13 mouse cellular contexts compared by ENCODE assay signal in genomic region chr2:33643721-33644713, GRCm38 (mm10). TPM values are rescaled to one million over a fixed set of nuclear protein-coding genes. Genes with fewer than 3 reads are reported as not detected.
DNase-seq lines count a peak whose midpoint lies in the region; ATAC-seq and TF ChIP-seq lines count a peak whose summit lies in the region.
"Had no signal": no experiment of that assay in that cellular context is flagged by ENCODE, and none has a peak within 500 bp of the region (broad histone marks: within the 10 kb centered on the region; RNA-seq: fewer than 3 reads in every experiment).

No protein-coding gene starts in this region.

- H3K27ac ChIP-seq in midbrain, embryonic 10.5 days (replicated peaks), result peak overlapping the region; percentile 82; the same call in 1 of the 2 replicates
- no peak overlapping the region for H3K27ac ChIP-seq in midbrain, postnatal 0 days (ENCODE audit: low read depth, low read length)
- H3K27ac ChIP-seq in hindbrain, embryonic 14.5 days, result peak overlapping the region; percentile 21; the same call in 1 of the 2 replicates
- no peak overlapping the region for H3K27ac ChIP-seq in midbrain, embryonic 11.5 days (ENCODE audit: low read depth, low read length)
- H3K27ac ChIP-seq in neural tube, embryonic 14.5 days (ENCODE audit: low read depth, low read length), result peak overlapping the region; percentile 40; the same call in 1 of the 2 replicates
- no peak overlapping the region for H3K27ac ChIP-seq in heart, embryonic 11.5 days (ENCODE audit: low read depth, low read length)
- H3K27ac ChIP-seq: intestine, embryonic 15.5 days; liver, embryonic 12.5 days had no signal

- peak; percentile 47 for DNase-seq in midbrain, embryonic 10.5 days (ENCODE audit: low spot score)
- no peak for DNase-seq in midbrain, postnatal 0 days (ENCODE audit: low spot score)
- DNase-seq in hindbrain, embryonic 14.5 days (ENCODE audit: low spot score), result no peak
- peak; percentile 95 for DNase-seq in midbrain, embryonic 11.5 days (ENCODE audit: low spot score, missing footprints)
- DNase-seq in ovary, postnatal 36 days (ENCODE audit: low spot score), result no peak
- DNase-seq in lung, postnatal 4 days, result no peak

- H3K4me1 ChIP-seq in midbrain, embryonic 10.5 days, result peaks cover 94% of the 10 kb centered on the region
- no peaks in the 10 kb centered on the region for H3K4me1 ChIP-seq in midbrain, postnatal 0 days (ENCODE audit: insufficient read depth, low read length)
- H3K4me1 ChIP-seq in hindbrain, embryonic 14.5 days (replicated peaks; ENCODE audit: control insufficient read depth, insufficient read depth, low read length), result no peaks in the 10 kb centered on the region
- peaks cover 20% of the 10 kb centered on the region for H3K4me1 ChIP-seq in midbrain, embryonic 11.5 days (ENCODE audit: control insufficient read depth, insufficient read depth, low read length)
- no peaks in the 10 kb centered on the region for H3K4me1 ChIP-seq in neural tube, embryonic 14.5 days (ENCODE audit: control insufficient read depth, insufficient read depth, low read length)
- peaks cover 13% of the 10 kb centered on the region for H3K4me1 ChIP-seq in heart, embryonic 11.5 days (ENCODE audit: control insufficient read depth, insufficient read depth, low read length)

- TF ChIP-seq CTCF in midbrain, postnatal 0 days (IDR thresholded peaks at IDR 0.05), result no peak

- H3K27me3 ChIP-seq in midbrain, embryonic 10.5 days (ENCODE audit: low read depth, poor library complexity, severe bottlenecking), result peaks cover 100% of the 10 kb centered on the region
- H3K27me3 ChIP-seq in midbrain, postnatal 0 days (ENCODE audit: insufficient read depth, low read length), result peaks cover 84% of the 10 kb centered on the region
- peaks cover 89% of the 10 kb centered on the region for H3K27me3 ChIP-seq in hindbrain, embryonic 14.5 days (ENCODE audit: control insufficient read depth, insufficient read depth, low read length)
- H3K27me3 ChIP-seq in midbrain, embryonic 11.5 days (ENCODE audit: control insufficient read depth, insufficient read depth, low read length), result peaks cover 98% of the 10 kb centered on the region
- peaks cover 29% of the 10 kb centered on the region for H3K27me3 ChIP-seq in neural tube, embryonic 14.5 days (ENCODE audit: control insufficient read depth, insufficient read depth, low read length)
- H3K27me3 ChIP-seq in heart, embryonic 11.5 days (ENCODE audit: control insufficient read depth, insufficient read depth, low read length), result peaks cover 92% of the 10 kb centered on the region

- no peak for ATAC-seq in midbrain, postnatal 0 days (ENCODE audit: low FRiP score)
- ATAC-seq in hindbrain, embryonic 14.5 days (ENCODE audit: low FRiP score), result no peak
- no peak for ATAC-seq in midbrain, embryonic 11.5 days (ENCODE audit: low FRiP score)
- ATAC-seq in neural tube, embryonic 14.5 days (ENCODE audit: low read depth), result no peak
- no peak for ATAC-seq in heart, embryonic 11.5 days (replicated peaks; ENCODE audit: insufficient number of reproducible peaks, low FRiP score, low TSS enrichment)
- ATAC-seq: liver, embryonic 12.5 days had no signal

- H3K36me3 ChIP-seq in midbrain, embryonic 10.5 days, result peaks cover 6% of the 10 kb centered on the region; the same call in 1 of the 2 replicates
- H3K36me3 ChIP-seq in midbrain, postnatal 0 days (ENCODE audit: insufficient read depth, low read length), result no peaks in the 10 kb centered on the region
- no peaks in the 10 kb centered on the region for H3K36me3 ChIP-seq in hindbrain, embryonic 14.5 days (replicated peaks; ENCODE audit: control insufficient read depth, insufficient read depth)
- H3K36me3 ChIP-seq in midbrain, embryonic 11.5 days (ENCODE audit: control insufficient read depth, insufficient read depth, low read length), result no peaks in the 10 kb centered on the region
- H3K36me3 ChIP-seq in neural tube, embryonic 14.5 days (ENCODE audit: control insufficient read depth, insufficient read depth, low read length), result no peaks in the 10 kb centered on the region
- no peaks in the 10 kb centered on the region for H3K36me3 ChIP-seq in heart, embryonic 11.5 days (ENCODE audit: control insufficient read depth, insufficient read depth, low read length)
- H3K36me3 ChIP-seq: G1E; intestine, embryonic 15.5 days; liver, embryonic 12.5 days had no signal

- H3K9ac ChIP-seq in midbrain, postnatal 0 days (replicated peaks; ENCODE audit: low read length, poor library complexity, severe bottlenecking), result no peak overlapping the region
- peak overlapping the region; percentile 46 for H3K9ac ChIP-seq in hindbrain, embryonic 14.5 days
- no peak overlapping the region; the same call in 1 of the 2 replicates for H3K9ac ChIP-seq in midbrain, embryonic 11.5 days (ENCODE audit: low read length)
- peak overlapping the region; percentile 80 for H3K9ac ChIP-seq in neural tube, embryonic 14.5 days (replicated peaks; ENCODE audit: low read depth, low read length)
- H3K9ac ChIP-seq in heart, embryonic 11.5 days (ENCODE audit: low read depth, low read length), result no peak overlapping the region
- H3K9ac ChIP-seq: intestine, embryonic 15.5 days; liver, embryonic 12.5 days had no signal

- 13% methylated on average over 50 of the region's 50 CpGs for WGBS in midbrain, embryonic 10.5 days
- WGBS in midbrain, postnatal 0 days, result 15% methylated on average over 50 of the region's 50 CpGs
- whole genome bisulfite sequencing in hindbrain, embryonic 14.5 days, result 9% methylated on average over 50 of the region's 50 CpGs
- WGBS in midbrain, embryonic 11.5 days, result 12% methylated on average over 50 of the region's 50 CpGs
- WGBS in neural tube, embryonic 14.5 days, result 7% methylated on average over 50 of the region's 50 CpGs
- 5% methylated on average over 50 of the region's 50 CpGs for WGBS in heart, embryonic 11.5 days (ENCODE audit: insufficient replicate concordance)

- peak overlapping the region; percentile 55 for H3K4me3 ChIP-seq in midbrain, embryonic 10.5 days
- no peak overlapping the region for H3K4me3 ChIP-seq in midbrain, postnatal 0 days (ENCODE audit: low read depth, low read length)
- H3K4me3 ChIP-seq in hindbrain, embryonic 14.5 days (replicated peaks; ENCODE audit: low read length), result peak overlapping the region; percentile 30
- peak overlapping the region; percentile 6; the same call in 1 of the 2 replicates for H3K4me3 ChIP-seq in midbrain, embryonic 11.5 days (ENCODE audit: low read depth, low read length)
- H3K4me3 ChIP-seq in neural tube, embryonic 14.5 days (ENCODE audit: low read depth, low read length), result peak overlapping the region; percentile 50
- H3K4me3 ChIP-seq in heart, embryonic 11.5 days (ENCODE audit: low read depth, low read length), result no peak overlapping the region
- H3K4me3 ChIP-seq: liver, embryonic 12.5 days had no signal

- no peaks in the 10 kb centered on the region for H3K9me3 ChIP-seq in midbrain, embryonic 10.5 days (replicated peaks)
- H3K9me3 ChIP-seq in midbrain, postnatal 0 days (ENCODE audit: low read length), result no peaks in the 10 kb centered on the region
- H3K9me3 ChIP-seq in hindbrain, embryonic 14.5 days (ENCODE audit: control insufficient read depth, low read length), result no peaks in the 10 kb centered on the region
- H3K9me3 ChIP-seq in midbrain, embryonic 11.5 days (ENCODE audit: control insufficient read depth, low read length), result no peaks in the 10 kb centered on the region
- no peaks in the 10 kb centered on the region for H3K9me3 ChIP-seq in neural tube, embryonic 14.5 days (ENCODE audit: control insufficient read depth, low read length)
- H3K9me3 ChIP-seq in heart, embryonic 11.5 days (replicated peaks; ENCODE audit: control insufficient read depth, low read length), result no peaks in the 10 kb centered on the region
- H3K9me3 ChIP-seq: intestine, embryonic 15.5 days; liver, embryonic 12.5 days had no signal

- no peak overlapping the region for H3K4me2 ChIP-seq in midbrain, postnatal 0 days (ENCODE audit: low read depth, low read length, poor library complexity, severe bottlenecking)
- peak overlapping the region; percentile 52 for H3K4me2 ChIP-seq in hindbrain, embryonic 14.5 days (replicated peaks)
- H3K4me2 ChIP-seq in midbrain, embryonic 11.5 days, result peak overlapping the region; percentile 25
- peak overlapping the region; percentile 50 for H3K4me2 ChIP-seq in neural tube, embryonic 14.5 days (ENCODE audit: low read depth, low read length)
- no peak overlapping the region; the same call in 1 of the 2 replicates for H3K4me2 ChIP-seq in heart, embryonic 11.5 days
- H3K4me2 ChIP-seq: liver, embryonic 12.5 days had no signal

RNA-seq across cellular contexts. Expression of gene Lmx1b, which starts 3.7 kb away (rescaled TPM):
- 2.7 and 3.1 TPM in 2 replicates for polyA plus RNA-seq in midbrain, embryonic 10.5 days (2016; fragmentation: Nextera tagmentation; extraction: Ambion mirVana)
- 7.0 and 8.4 TPM in 2 replicates for total RNA-seq in midbrain, postnatal 0 days (2014; rRNA removed)
- polyA plus RNA-seq in midbrain, postnatal 0 days (2015; fragmentation: Nextera tagmentation; extraction: Ambion mirVana), result 0.65 and 0.83 TPM in 2 replicates
- polyA plus RNA-seq in hindbrain, embryonic 14.5 days (2014; fragmentation: Nextera tagmentation; extraction: Ambion mirVana), result 6.7 and 8.7 TPM in 2 replicates
- 2.0 and 2.2 TPM in 2 replicates for polyA plus RNA-seq in midbrain, embryonic 11.5 days (2014; fragmentation: Nextera tagmentation; extraction: Ambion mirVana)
- 13.1 and 16.3 TPM in 2 replicates for polyA plus RNA-seq in neural tube, embryonic 14.5 days (2014; fragmentation: Nextera tagmentation; extraction: Ambion mirVana)
- polyA plus RNA-seq in heart, embryonic 11.5 days (2014; fragmentation: Nextera tagmentation; extraction: Ambion mirVana), result 0.03 TPM in 1 of 2 replicates, not detected in the other
- total RNA-seq: heart, postnatal 10 days had no signal
- polyA plus RNA-seq: C2C12; G1E; liver, embryonic 12.5 days had no signal

Comparison
In these comparisons a context has a peak if more than half of its experiments do, and no peak if none do; other contexts are left out.
1. DNase-seq: peak in midbrain, embryonic 10.5 days (single experiment) and midbrain, embryonic 11.5 days (single experiment); none in midbrain, postnatal 0 days (single experiment), hindbrain, embryonic 14.5 days (single experiment), ovary, postnatal 36 days (single experiment) and lung, postnatal 4 days (0 of 2).
2. H3K27ac ChIP-seq: peak in midbrain, embryonic 10.5 days (single experiment), hindbrain, embryonic 14.5 days (single experiment) and neural tube, embryonic 14.5 days (single experiment); none in midbrain, postnatal 0 days (single experiment), midbrain, embryonic 11.5 days (single experiment) and heart, embryonic 11.5 days (single experiment).
3. H3K4me3 ChIP-seq: peak in midbrain, embryonic 10.5 days (single experiment), hindbrain, embryonic 14.5 days (single experiment), midbrain, embryonic 11.5 days (single experiment) and neural tube, embryonic 14.5 days (single experiment); none in midbrain, postnatal 0 days (single experiment) and heart, embryonic 11.5 days (single experiment).
4. H3K4me2 ChIP-seq: peak in hindbrain, embryonic 14.5 days (single experiment), midbrain, embryonic 11.5 days (single experiment) and neural tube, embryonic 14.5 days (single experiment); none in midbrain, postnatal 0 days (single experiment) and heart, embryonic 11.5 days (single experiment).
5. H3K9ac ChIP-seq: peak in hindbrain, embryonic 14.5 days (single experiment) and neural tube, embryonic 14.5 days (single experiment); none in midbrain, postnatal 0 days (single experiment), midbrain, embryonic 11.5 days (single experiment) and heart, embryonic 11.5 days (single experiment).